Mouse (Mus musculus) left cerebral cortex, adult 6 months (tissue): ENCODE data around the gene Map1lc3b. TPM values are rescaled to one million over a fixed set of nuclear protein-coding genes. Genes with fewer than 3 reads are reported as not detected.

Source experiments
- long read RNA-seq, 2 experiments: library from polyadenylated mRNA; unstranded; transcript quantifications; one replicate each; pipeline ENCODE4 v2.0.0; 2019 to 2020
- polyA plus RNA-seq: library from polyadenylated mRNA; unstranded; fragments of <200 nt; fragmentation: Nextera tagmentation; gene quantifications from 2 replicates; pipeline ENCODE4 v1.2.3, GENCODE M21; 2021

Gene Map1lc3b
- 326 and 472 TPM in 2 replicates for polyA plus RNA-seq
- long read RNA-seq, experiment 1, full-length matches to known transcripts, result 3,372 of 3,422 reads
- long read RNA-seq, experiment 1, partial matches to known transcripts, result 21 of 3,422 reads
- long read RNA-seq, experiment 1, other reads (novel, unspliced or antisense), result 29 of 3,422 reads
- long read RNA-seq, experiment 2, transcript Map1lc3b-201 (4 exons, 2,532 nt), result major isoform, 727 of 792 reads
- long read RNA-seq, experiment 2, transcript Map1lc3b-205 (4 exons, 766 nt), result minor isoform, 10 of 792 reads
- long read RNA-seq, experiment 2, partial matches to known transcripts, result 31 of 792 reads
- long read RNA-seq, experiment 2, other reads (novel, unspliced or antisense), result 24 of 792 reads

GRCm38 (mm10) chr8:121590203-121591177, at the start of gene Map1lc3b:
Map1lc3b (plus strand) TSS chr8:121590361.

GRCm38 (mm10) chr8:121544276-121544785, 45.8 kb upstream of the Map1lc3b start, which contains the start of gene 1700018B08Rik:
1700018B08Rik (minus strand) TSS chr8:121544320.

GRCm38 (mm10) chr8:121578676-121579451, 11.3 kb upstream of the Map1lc3b start, which contains the start of gene Fbxo31:
Fbxo31 (minus strand) TSS chr8:121578806.

Other genes starting within 250 kb of the Map1lc3b start
- gene 1700018B08Rik, start 46.0 kb upstream of the Map1lc3b start, polyA plus RNA-seq, result not detected in 2 replicates
- 32.4 and 73.4 TPM in 2 replicates for gene Fbxo31, start 11.6 kb upstream of the Map1lc3b start, polyA plus RNA-seq
- gene Zcchc14, start 62.5 kb downstream of the Map1lc3b start, polyA plus RNA-seq, result 4.4 and 4.6 TPM in 2 replicates
- 296 and 376 TPM in 2 replicates for gene Jph3, start 139.3 kb downstream of the Map1lc3b start, polyA plus RNA-seq
- 13.9 and 15.7 TPM in 2 replicates for gene Klhdc4, start 239.2 kb downstream of the Map1lc3b start, polyA plus RNA-seq